Mouse (Mus musculus) erythroblast, embryonic 14.5 days (primary cell): ENCODE results near the gene Foxred2. TPM values are rescaled to one million over a fixed set of nuclear protein-coding genes. Genes with fewer than 3 reads are reported as not detected.
A peak's percentile ranks its signal among the peaks of the same experiment; 100 is the strongest.

Source experiments
- H3K27me3 ChIP-seq: 2 replicates; pipeline ENCODE4 v1.6.1; 2012; ENCODE audit warnings: inconsistent platforms; ENCODE audit not compliant: control insufficient read depth
- H3K36me3 ChIP-seq: 2 replicates; pipeline ENCODE4 v1.6.1; 2012; ENCODE audit warnings: mild to moderate bottlenecking, inconsistent platforms; ENCODE audit not compliant: control insufficient read depth
- H3K4me1 ChIP-seq: 2 replicates; pipeline ENCODE4 v1.6.1; 2012; ENCODE audit warnings: inconsistent platforms; ENCODE audit not compliant: control insufficient read depth
- H3K4me3 ChIP-seq: replicated peaks from 2 replicates; pipeline ENCODE3; 2012; ENCODE audit warnings: moderate library complexity, mild to moderate bottlenecking, inconsistent platforms
- H3K9me3 ChIP-seq: 2 replicates; pipeline ENCODE4 v1.6.1; 2012; ENCODE audit warnings: low read length, inconsistent platforms, mixed read lengths; ENCODE audit not compliant: control insufficient read depth
- GATA1 ChIP-seq: IDR thresholded peaks from 2 replicates; pipeline ENCODE4 v1.6.1; 2012; ENCODE audit warnings: low read length, inconsistent platforms, mixed read lengths
- TAL1 ChIP-seq: IDR thresholded peaks from 3 replicates; pipeline ENCODE4 v1.6.1; 2012; ENCODE audit warnings: low read length, inconsistent platforms, mixed read lengths
- polyA plus RNA-seq: library from polyadenylated mRNA; stranded (reverse); fragments of >175 nt; gene quantifications from 2 replicates; pipeline ENCODE4 v1.2.3, GENCODE M21; 2012

The Foxred2 gene
- polyA plus RNA-seq, 1 experiment: 0.06 TPM

DNA sequence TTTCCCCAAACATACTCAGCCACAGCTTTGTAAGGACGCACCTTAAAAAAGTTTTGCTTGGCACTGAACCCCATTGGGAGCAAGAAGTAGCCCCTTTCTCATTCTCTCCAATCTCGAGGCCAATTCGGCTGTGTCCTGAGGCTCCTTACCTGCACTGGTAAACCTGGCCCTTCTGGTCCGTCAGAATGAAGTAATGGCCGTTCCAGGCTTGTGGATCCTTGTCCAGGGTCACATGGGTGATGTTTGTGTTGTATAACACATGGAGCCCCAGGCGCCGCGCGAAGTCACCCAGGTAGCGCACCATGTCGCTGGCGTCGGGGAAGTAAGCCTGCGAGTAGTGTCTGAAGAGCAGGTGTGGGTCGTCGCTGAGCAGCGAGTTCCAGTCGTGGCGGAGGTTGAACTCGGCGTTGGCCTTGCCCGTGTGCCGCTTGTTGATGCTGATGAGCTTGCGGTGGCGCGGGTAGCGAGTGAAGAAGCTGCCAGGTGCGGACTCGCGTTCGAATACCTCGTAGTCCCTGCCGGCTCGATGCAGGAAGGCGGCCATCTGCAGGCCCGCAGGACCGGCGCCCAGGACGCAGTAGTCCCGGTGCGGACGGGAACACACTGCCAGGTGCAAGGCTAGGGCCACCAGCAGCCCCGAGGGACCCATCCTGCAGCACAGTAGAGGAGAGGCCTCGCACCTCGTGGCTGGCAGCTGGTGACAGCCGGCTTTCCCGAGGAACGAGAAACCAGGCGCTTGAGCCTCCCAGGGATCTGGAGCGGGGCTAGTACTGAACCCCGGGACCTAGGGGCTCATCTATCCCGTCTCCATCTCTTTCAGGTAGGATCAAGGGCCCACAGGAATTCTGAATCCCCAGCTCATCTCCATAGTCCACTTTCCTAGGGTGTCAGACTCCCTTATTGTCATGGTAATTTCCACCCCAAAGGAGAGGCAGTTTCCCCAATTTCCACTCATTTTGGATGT, 800 bp downstream of the Foxred2 start:
- H3K9me3 ChIP-seq: peaks cover 7% of the 10 kb centered on the region; the same call in 1 of the 2 replicates
- peaks cover 31% of the 10 kb centered on the region for H3K36me3 ChIP-seq
- no peak for TF ChIP-seq GATA1
- no peak for TF ChIP-seq TAL1
- H3K4me1 ChIP-seq: peaks cover 38% of the 10 kb centered on the region
- peaks cover 47% of the 10 kb centered on the region for H3K27me3 ChIP-seq
- H3K4me3 ChIP-seq: peak overlapping the region; percentile 59

DNA sequence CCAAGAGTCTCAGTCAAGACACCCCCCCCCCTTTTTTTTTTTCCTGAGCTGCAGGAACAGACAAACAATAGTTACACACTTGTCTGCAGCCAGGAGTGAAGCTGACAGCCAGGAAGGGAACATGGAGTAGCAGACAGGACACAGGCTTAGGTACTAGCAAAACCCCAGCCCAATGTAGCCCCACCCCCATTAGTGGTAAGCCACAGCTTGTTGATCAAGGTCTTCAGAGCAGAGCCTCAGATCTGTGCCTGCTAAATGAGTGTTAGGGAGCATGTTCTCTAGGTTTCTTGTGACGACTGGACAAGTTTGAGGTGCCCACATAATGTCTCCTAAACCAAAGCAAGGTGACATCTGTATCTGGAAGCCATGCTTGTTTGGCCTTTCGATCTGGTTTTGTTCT, 2.2 kb downstream of the Foxred2 start:
- TF ChIP-seq GATA1 (no peak), TAL1 (no peak)
- H3K4me3 ChIP-seq: no peak overlapping the region
- H3K27me3 ChIP-seq: peaks cover 47% of the 10 kb centered on the region
- peaks cover 7% of the 10 kb centered on the region; the same call in 1 of the 2 replicates for H3K9me3 ChIP-seq
- H3K4me1 ChIP-seq: peaks cover 32% of the 10 kb centered on the region
- H3K36me3 ChIP-seq: peaks cover 17% of the 10 kb centered on the region

DNA sequence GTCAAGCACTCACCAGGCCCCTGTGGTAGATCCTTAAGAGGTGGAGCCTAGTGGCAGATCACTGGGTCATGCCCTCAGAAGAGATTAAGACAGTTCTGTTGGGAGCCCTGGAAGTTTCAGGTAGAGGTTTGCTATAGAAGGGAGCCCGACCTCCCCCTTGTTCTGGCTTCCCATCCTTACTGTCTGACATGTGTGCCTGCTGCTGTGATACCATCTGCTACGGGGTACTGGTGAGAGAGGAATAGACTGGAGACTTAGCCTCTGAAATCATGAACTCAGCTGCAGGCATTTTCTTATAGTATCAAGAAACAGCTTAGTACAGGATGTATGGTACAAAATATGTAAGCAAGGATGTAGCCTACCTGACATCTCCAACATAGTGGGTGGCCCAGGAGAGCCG, 3.6 kb downstream of the Foxred2 start:
- Histone ChIP-seq H3K9me3 (peaks cover 7% of the 10 kb centered on the region; the same call in 1 of the 2 replicates), H3K27me3 (peaks cover 47% of the 10 kb centered on the region), H3K4me3 (no peak overlapping the region), H3K36me3 (peaks cover 3% of the 10 kb centered on the region), H3K4me1 (peaks cover 24% of the 10 kb centered on the region)
- TF ChIP-seq GATA1: no peak
- no peak for TF ChIP-seq TAL1

DNA sequence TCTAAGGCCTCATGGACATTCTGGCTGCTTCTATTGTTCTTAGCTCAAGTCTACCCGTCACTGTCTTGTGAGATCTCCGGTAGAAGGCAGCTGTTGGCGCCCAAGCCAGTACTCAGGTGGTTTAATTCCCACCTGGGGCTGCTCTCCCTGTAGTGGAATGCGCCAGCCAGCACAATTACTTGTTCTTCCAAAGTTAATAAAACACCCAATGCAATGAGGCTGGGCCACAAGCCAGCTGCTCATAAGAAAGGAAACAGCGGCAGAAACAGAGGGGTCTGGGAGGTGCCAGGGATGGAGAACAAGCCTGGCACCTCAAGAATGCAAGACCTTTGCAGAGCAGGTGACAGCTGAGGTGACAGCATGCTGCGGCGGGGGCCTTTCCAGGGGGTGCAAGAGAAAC, 7.5 kb downstream of the Foxred2 start:
- no peaks in the 10 kb centered on the region for H3K36me3 ChIP-seq
- H3K27me3 ChIP-seq: peaks cover 13% of the 10 kb centered on the region
- H3K4me1 ChIP-seq: peaks cover 1% of the 10 kb centered on the region; the same call in 1 of the 2 replicates
- H3K4me3 ChIP-seq: no peak overlapping the region
- no peak for TF ChIP-seq TAL1
- no peak for TF ChIP-seq GATA1
- no peaks in the 10 kb centered on the region for H3K9me3 ChIP-seq

DNA sequence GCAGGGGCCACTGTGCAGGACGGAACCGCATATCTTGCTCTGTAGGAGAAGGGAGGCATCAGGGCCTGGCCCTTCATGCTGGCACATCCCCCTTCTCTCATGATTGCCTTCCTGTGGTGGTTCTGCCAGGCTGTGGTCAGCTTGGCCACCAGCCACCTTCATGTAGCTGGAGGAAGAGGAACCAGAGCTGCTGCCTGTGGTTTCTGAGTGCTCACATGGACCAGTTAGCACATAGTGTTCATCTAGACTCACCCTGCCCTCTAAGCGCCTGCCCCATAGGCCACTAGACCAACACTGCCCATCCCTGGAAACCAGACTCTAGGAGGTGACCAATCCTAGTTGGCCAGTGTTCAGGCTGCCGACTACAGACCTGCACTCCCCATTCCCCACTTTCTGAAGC, 10.8 kb downstream of the Foxred2 start:
- TF ChIP-seq GATA1: no peak
- no peak for TF ChIP-seq TAL1
- Histone ChIP-seq H3K27me3 (no peaks in the 10 kb centered on the region; the same call in 1 of the 2 replicates), H3K9me3 (no peaks in the 10 kb centered on the region), H3K36me3 (no peaks in the 10 kb centered on the region), H3K4me3 (no peak overlapping the region), H3K4me1 (peaks cover 1% of the 10 kb centered on the region; the same call in 1 of the 2 replicates)

DNA sequence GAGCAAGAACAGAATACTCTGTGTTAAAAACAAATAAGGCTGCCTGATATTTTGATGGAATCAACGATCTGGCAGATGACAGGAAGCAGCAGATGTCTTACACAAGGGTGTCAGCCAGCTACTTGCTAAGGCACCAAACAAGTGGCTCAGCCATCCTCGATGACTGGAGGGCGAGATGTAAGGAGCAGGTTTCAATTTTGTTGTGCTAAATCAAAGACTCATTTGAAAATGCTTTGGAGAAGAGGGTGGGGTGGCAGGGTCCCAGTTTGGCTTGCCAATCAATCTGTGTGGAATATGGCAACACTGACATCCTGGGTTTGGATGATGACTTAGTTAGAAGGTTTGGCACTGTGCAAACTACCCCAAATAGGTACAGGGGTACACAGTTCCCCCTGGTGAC, 15.0 kb downstream of the Foxred2 start:
- H3K4me1 ChIP-seq: peaks cover 1% of the 10 kb centered on the region; the same call in 1 of the 2 replicates
- H3K9me3 ChIP-seq: no peaks in the 10 kb centered on the region
- H3K4me3 ChIP-seq: no peak overlapping the region
- H3K27me3 ChIP-seq: peaks cover 6% of the 10 kb centered on the region
- TF ChIP-seq GATA1 (no peak), TAL1 (no peak)
- H3K36me3 ChIP-seq: no peaks in the 10 kb centered on the region

DNA sequence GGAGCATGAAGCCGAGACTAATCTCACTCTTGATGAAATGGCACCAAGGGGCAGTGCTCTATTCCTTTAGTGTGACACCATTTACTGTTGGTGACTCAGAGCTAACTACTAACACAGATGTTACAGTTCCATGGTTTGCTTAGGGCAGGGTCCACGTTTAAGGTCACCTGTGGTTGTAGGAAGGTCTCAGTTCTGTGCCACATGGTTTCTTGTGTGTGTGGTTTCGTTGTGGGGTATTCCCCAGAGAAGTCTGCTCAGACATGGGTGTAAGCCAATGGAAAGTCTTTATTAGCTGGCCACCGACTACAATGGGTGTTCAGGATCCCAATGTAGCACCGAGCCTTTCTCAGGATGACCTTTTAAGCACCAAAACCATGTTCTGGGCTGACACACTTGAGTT, 18.0 kb downstream of the Foxred2 start:
- Histone ChIP-seq H3K4me3 (no peak overlapping the region), H3K9me3 (no peaks in the 10 kb centered on the region), H3K27me3 (peaks cover 15% of the 10 kb centered on the region; the same call in 1 of the 2 replicates), H3K4me1 (peaks cover 8% of the 10 kb centered on the region), H3K36me3 (no peaks in the 10 kb centered on the region)
- TF ChIP-seq TAL1 (no peak), GATA1 (no peak)

DNA sequence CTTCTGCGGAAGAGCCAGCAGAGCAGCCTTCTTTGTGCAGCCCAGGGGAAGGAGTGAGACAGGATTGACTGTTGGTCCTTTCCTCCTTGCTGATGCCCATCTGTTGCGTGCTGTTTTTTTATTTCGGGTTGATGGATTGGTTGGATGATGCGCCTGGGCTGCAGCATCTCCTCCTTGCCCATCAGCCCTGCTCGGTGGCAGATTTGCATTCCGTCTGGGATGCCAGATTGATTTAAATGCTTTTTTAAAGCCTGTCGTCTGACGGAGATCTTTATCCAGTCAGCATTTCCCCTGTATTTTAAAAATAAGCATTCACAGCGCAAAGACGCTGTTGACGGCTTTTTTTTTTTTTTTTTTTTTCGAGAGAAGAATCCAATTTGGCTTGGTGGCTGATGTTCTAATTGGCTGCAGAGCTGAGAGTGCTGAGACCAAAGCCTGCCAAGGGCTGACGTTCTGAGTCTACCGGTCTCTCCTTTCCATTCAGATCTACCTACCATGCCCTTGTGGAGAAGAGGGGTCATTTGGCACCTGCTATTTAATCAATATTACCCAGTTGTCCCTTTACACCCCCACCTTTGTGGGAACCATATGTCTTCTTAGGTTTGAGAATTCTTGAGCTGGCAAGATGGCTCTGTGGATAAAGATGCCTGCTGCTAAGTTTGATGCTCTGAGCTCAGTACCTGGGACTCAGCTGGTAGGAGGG, 20.7 kb downstream of the Foxred2 start:
- TF ChIP-seq TAL1 (no peak), GATA1 (no peak)
- peaks cover 15% of the 10 kb centered on the region; the same call in 1 of the 2 replicates for H3K27me3 ChIP-seq
- no peaks in the 10 kb centered on the region for H3K9me3 ChIP-seq
- H3K4me3 ChIP-seq: no peak overlapping the region
- H3K36me3 ChIP-seq: no peaks in the 10 kb centered on the region; the same call in 1 of the 2 replicates
- peaks cover 33% of the 10 kb centered on the region for H3K4me1 ChIP-seq

DNA sequence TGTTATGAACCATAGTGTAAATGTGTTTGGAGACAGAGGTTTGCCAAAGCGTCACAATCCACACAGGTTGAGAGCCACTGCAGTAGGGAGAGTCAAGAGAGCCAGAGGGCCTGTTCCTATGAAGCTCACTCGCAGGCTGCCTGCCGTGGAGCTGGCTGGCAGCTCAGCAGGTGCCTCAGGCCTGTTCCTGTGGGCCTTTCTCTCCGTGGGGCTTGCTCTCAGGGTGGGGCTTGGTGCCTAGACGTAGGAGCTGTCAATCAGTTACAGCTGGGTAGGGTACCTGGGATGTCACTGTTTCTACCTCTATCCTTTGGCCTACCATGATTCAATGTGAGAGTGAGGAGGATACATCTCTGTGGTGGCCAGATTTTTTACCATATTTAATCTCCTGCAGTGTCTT, 21.6 kb downstream of the Foxred2 start:
- Histone ChIP-seq H3K36me3 (no peaks in the 10 kb centered on the region; the same call in 1 of the 2 replicates), H3K4me3 (no peak overlapping the region), H3K27me3 (peaks cover 15% of the 10 kb centered on the region; the same call in 1 of the 2 replicates), H3K4me1 (peaks cover 41% of the 10 kb centered on the region), H3K9me3 (no peaks in the 10 kb centered on the region)
- no peak for TF ChIP-seq GATA1
- no peak for TF ChIP-seq TAL1
